Mouse (Mus musculus): ENCODE measurements around the gene Sptbn4. TPM values are rescaled to one million over a fixed set of nuclear protein-coding genes. Genes with fewer than 3 reads are reported as not detected.
A peak's percentile ranks its signal among the peaks of the same experiment; 100 is the strongest.

The Sptbn4 gene
- polyA plus RNA-seq, 1 experiment from 2014 or later: 0.09 TPM

- H3K9me3 ChIP-seq (replicated peaks): no peaks in the 10 kb centered on the region
- no peak overlapping the region for H3K27ac ChIP-seq (replicated peaks)
- H3K9ac ChIP-seq: no peak overlapping the region
- no peak overlapping the region for H3K4me3 ChIP-seq (replicated peaks)
- H3K27me3 ChIP-seq: peaks cover 97% of the 10 kb centered on the region
- no peak overlapping the region for H3K4me2 ChIP-seq
- WGBS (ENCODE audit: insufficient replicate concordance): 9% methylated on average over 16 of the region's 16 CpGs
- ATAC-seq (ENCODE audit: insufficient read depth): no peak
- H3K4me1 ChIP-seq (replicated peaks): no peaks in the 10 kb centered on the region
- H3K36me3 ChIP-seq (replicated peaks): no peaks in the 10 kb centered on the region
Measured at GRCm38 (mm10) chr7:27402675-27403074, 44.8 kb downstream of the Sptbn4 start.

GRCm38 (mm10) chr7:27400545-27400944, 46.9 kb downstream of the Sptbn4 start:
- Histone ChIP-seq H3K27ac (replicated peaks) (no peak overlapping the region), H3K27me3 (peaks cover 97% of the 10 kb centered on the region), H3K4me3 (replicated peaks) (no peak overlapping the region), H3K9me3 (replicated peaks) (no peaks in the 10 kb centered on the region), H3K4me2 (no peak overlapping the region), H3K9ac (no peak overlapping the region), H3K4me1 (replicated peaks) (peaks cover 7% of the 10 kb centered on the region; the same call in 1 of the 2 replicates), H3K36me3 (replicated peaks) (no peaks in the 10 kb centered on the region)
- ATAC-seq (ENCODE audit: insufficient read depth): no peak
- WGBS (ENCODE audit: insufficient replicate concordance): 59% methylated on average over 7 of the region's 7 CpGs

DNA sequence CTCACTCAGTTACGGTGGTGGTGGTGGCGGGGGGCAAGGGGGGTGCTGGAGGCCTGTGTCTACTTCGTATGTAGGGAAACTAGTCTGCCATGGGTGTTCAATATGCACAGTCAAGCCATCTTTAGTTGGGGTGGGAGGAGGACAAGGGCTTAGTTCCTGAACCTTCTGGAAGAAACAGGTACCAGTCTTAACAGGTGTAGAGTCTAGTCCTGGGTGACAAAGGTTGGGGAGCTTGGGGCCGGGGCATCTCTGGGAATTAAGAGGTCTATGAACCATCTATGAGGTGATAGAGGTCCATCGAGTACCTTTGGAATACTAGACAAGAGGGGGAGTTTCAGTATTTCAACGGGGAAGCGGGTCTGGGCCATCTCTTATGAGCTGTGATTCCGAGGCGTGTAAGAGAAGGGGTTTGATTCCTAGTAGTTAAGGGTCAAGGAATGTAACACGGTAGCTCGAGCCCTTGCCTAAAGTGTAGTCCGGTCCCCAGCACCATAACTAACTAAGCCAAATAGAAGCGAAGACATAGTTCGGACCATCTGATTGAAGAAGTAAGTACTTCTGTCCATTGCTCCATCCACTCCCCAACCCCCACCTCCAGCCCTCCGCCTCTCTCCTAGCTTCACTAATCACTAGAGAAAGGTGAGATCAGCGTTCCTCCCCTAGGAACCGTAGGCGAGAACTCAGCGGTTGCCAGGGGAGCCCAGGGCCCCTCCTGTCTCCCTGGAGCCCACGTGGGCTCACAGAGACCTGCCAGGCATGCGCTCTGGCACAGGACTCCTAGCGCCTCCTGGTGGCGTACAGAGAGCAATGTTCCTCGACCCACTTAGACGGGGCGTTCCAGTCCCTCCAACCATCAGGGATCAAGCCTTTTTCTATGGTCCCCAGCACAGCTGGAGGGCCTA, 50.2 kb downstream of the Sptbn4 start:
- Histone ChIP-seq H3K4me3 (replicated peaks) (no peak overlapping the region), H3K4me2 (no peak overlapping the region), H3K9ac (no peak overlapping the region), H3K4me1 (replicated peaks) (peaks cover 7% of the 10 kb centered on the region; the same call in 1 of the 2 replicates), H3K27ac (replicated peaks) (no peak overlapping the region), H3K36me3 (replicated peaks) (no peaks in the 10 kb centered on the region), H3K9me3 (replicated peaks) (no peaks in the 10 kb centered on the region), H3K27me3 (peaks cover 93% of the 10 kb centered on the region)
- WGBS (ENCODE audit: insufficient replicate concordance): 14% methylated on average over 26 of the region's 26 CpGs
- ATAC-seq (ENCODE audit: insufficient read depth): no peak

- Histone ChIP-seq H3K36me3 (replicated peaks) (no peaks in the 10 kb centered on the region), H3K27ac (replicated peaks) (no peak overlapping the region), H3K4me1 (replicated peaks) (peaks cover 7% of the 10 kb centered on the region; the same call in 1 of the 2 replicates), H3K4me3 (replicated peaks) (peak overlapping the region; percentile 39), H3K9ac (no peak overlapping the region), H3K27me3 (peaks cover 93% of the 10 kb centered on the region), H3K4me2 (peak overlapping the region; percentile 62), H3K9me3 (replicated peaks) (no peaks in the 10 kb centered on the region)
- ATAC-seq (ENCODE audit: insufficient read depth): no peak
- 2% methylated on average over 51 of the region's 68 CpGs for WGBS (ENCODE audit: insufficient replicate concordance)
Measured at GRCm38 (mm10) chr7:27396184-27397047, 51.1 kb downstream of the Sptbn4 start.

- Histone ChIP-seq H3K27me3 (peaks cover 93% of the 10 kb centered on the region), H3K27ac (replicated peaks) (no peak overlapping the region), H3K4me2 (0 out of 2 replicates have a peak overlapping the region, but pooled peaks have one; percentile 62), H3K9ac (no peak overlapping the region), H3K4me3 (replicated peaks) (peak overlapping the region; percentile 39; the same call in 1 of the 2 replicates), H3K4me1 (replicated peaks) (peaks cover 7% of the 10 kb centered on the region; the same call in 1 of the 2 replicates), H3K9me3 (replicated peaks) (no peaks in the 10 kb centered on the region), H3K36me3 (replicated peaks) (no peaks in the 10 kb centered on the region)
- ATAC-seq (ENCODE audit: insufficient read depth): no peak
- 4% methylated on average over 22 of the region's 22 CpGs for WGBS (ENCODE audit: insufficient replicate concordance)
Measured at GRCm38 (mm10) chr7:27395521-27396183, 51.8 kb downstream of the Sptbn4 start.

- peaks cover 3% of the 10 kb centered on the region; the same call in 1 of the 2 replicates for H3K4me1 ChIP-seq (replicated peaks)
- H3K9ac ChIP-seq: no peak overlapping the region
- no peak overlapping the region for H3K27ac ChIP-seq (replicated peaks)
- WGBS (ENCODE audit: insufficient replicate concordance): 29% methylated on average over 16 of the region's 16 CpGs
- no peak for ATAC-seq (ENCODE audit: insufficient read depth)
- no peaks in the 10 kb centered on the region for H3K36me3 ChIP-seq (replicated peaks)
- no peak overlapping the region for H3K4me2 ChIP-seq
- H3K4me3 ChIP-seq (replicated peaks): no peak overlapping the region
- H3K9me3 ChIP-seq (replicated peaks): no peaks in the 10 kb centered on the region
- peaks cover 64% of the 10 kb centered on the region for H3K27me3 ChIP-seq
Measured at GRCm38 (mm10) chr7:27391416-27391815, 56.1 kb downstream of the Sptbn4 start.

- no peak for ATAC-seq (ENCODE audit: insufficient read depth)
- Histone ChIP-seq H3K4me1 (replicated peaks) (peaks cover 1% of the 10 kb centered on the region), H3K4me2 (no peak overlapping the region), H3K27me3 (peaks cover 55% of the 10 kb centered on the region), H3K36me3 (replicated peaks) (no peaks in the 10 kb centered on the region), H3K9ac (no peak overlapping the region), H3K27ac (replicated peaks) (no peak overlapping the region), H3K9me3 (replicated peaks) (no peaks in the 10 kb centered on the region), H3K4me3 (replicated peaks) (no peak overlapping the region)
- WGBS (ENCODE audit: insufficient replicate concordance): 51% methylated on average over 6 of the region's 6 CpGs
Measured at GRCm38 (mm10) chr7:27389213-27389612, 58.3 kb downstream of the Sptbn4 start.

GRCm38 (mm10) chr7:27384731-27385130, 62.8 kb downstream of the Sptbn4 start:
- no peak overlapping the region for H3K4me3 ChIP-seq (replicated peaks)
- peaks cover 32% of the 10 kb centered on the region for H3K27me3 ChIP-seq
- no peak for ATAC-seq (ENCODE audit: insufficient read depth)
- no peak overlapping the region for H3K9ac ChIP-seq
- no peaks in the 10 kb centered on the region for H3K36me3 ChIP-seq (replicated peaks)
- no peak overlapping the region for H3K4me2 ChIP-seq
- H3K4me1 ChIP-seq (replicated peaks): peaks cover 14% of the 10 kb centered on the region
- WGBS (ENCODE audit: insufficient replicate concordance): 37% methylated on average over 4 of the region's 4 CpGs
- H3K27ac ChIP-seq (replicated peaks): no peak overlapping the region
- H3K9me3 ChIP-seq (replicated peaks): no peaks in the 10 kb centered on the region

GRCm38 (mm10) chr7:27384134-27384533, 63.4 kb downstream of the Sptbn4 start:
- Histone ChIP-seq H3K4me3 (replicated peaks) (no peak overlapping the region), H3K9ac (no peak overlapping the region), H3K27me3 (peaks cover 35% of the 10 kb centered on the region), H3K4me2 (no peak overlapping the region), H3K36me3 (replicated peaks) (no peaks in the 10 kb centered on the region), H3K4me1 (replicated peaks) (peaks cover 14% of the 10 kb centered on the region), H3K9me3 (replicated peaks) (no peaks in the 10 kb centered on the region), H3K27ac (replicated peaks) (no peak overlapping the region)
- 69% methylated on average over 5 of the region's 5 CpGs for WGBS (ENCODE audit: insufficient replicate concordance)
- ATAC-seq (ENCODE audit: insufficient read depth): no peak

DNA sequence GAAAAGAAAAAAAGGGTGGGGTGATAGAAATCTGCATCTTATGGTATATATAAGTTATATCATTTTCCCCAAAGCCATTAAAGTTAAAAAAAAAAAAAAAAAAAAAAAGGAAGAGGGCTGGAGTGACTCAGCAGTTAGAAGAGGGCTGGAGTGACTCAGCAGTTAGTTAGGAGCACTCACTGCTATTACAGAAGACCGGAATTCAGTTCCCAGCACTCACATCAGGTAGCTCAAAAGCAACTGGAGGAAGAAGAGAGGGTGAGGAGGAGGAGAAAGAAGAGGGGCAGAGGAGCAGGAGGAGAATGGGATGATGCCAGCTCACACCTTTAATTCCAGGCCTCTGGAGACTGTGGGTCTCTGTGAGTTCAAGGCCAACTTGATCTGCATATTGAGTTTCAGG, 64.3 kb downstream of the Sptbn4 start:
- ATAC-seq (ENCODE audit: insufficient read depth): no peak
- Histone ChIP-seq H3K27ac (replicated peaks) (peak overlapping the region; percentile 53), H3K9me3 (replicated peaks) (no peaks in the 10 kb centered on the region), H3K36me3 (replicated peaks) (no peaks in the 10 kb centered on the region), H3K27me3 (peaks cover 36% of the 10 kb centered on the region), H3K4me3 (replicated peaks) (no peak overlapping the region), H3K4me2 (0 out of 2 replicates have a peak overlapping the region, but pooled peaks have one; percentile 2), H3K9ac (no peak overlapping the region), H3K4me1 (replicated peaks) (peaks cover 14% of the 10 kb centered on the region)
- WGBS (ENCODE audit: insufficient replicate concordance): 36% methylated on average over 1 of the region's 1 CpGs
